ENCODE assay signal across 13 mouse cellular contexts in the genomic region with DNA sequence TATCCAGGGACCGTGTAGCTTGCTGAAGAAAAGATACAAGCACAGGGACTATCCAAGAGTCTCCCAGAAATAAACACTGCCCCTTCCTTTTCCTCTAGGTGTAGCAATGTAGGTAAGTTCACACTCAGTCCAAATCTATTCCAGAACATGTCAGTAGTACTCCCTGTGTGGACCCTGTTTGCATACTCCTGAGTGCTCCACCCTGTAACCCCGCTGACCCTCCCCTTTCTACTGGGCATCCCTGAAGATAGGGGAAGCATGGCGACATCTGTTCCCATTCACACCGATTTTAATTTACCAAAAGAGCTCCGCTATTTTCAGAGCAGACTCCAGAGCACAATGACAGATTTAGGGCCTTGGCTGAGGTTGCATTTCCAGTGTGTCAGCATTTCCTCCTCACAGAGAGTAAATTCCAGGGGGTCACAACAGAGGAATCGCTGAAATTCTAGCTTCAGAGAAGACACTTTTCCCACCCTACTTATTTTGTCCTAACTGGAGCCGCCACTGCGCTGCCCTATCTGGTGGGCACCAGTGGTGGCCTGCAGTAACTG.
A peak's percentile ranks its signal among the peaks of the same experiment; 100 is the strongest.
DNase-seq lines count a peak whose midpoint lies in the region; ATAC-seq and TF ChIP-seq lines count a peak whose summit lies in the region.
"Had no signal": no experiment of that assay in that cellular context is flagged by ENCODE, and none has a peak within 500 bp of the region (broad histone marks: within the 10 kb centered on the region; RNA-seq: fewer than 3 reads in every experiment).

No protein-coding gene starts in this region.

- no peaks in the 10 kb centered on the region for H3K27me3 ChIP-seq in heart, embryonic 15.5 days
- H3K27me3 ChIP-seq in lung, embryonic 14.5 days (ENCODE audit: insufficient read depth, low read length): no peaks in the 10 kb centered on the region
- H3K27me3 ChIP-seq in lung, postnatal 0 days (replicated peaks; ENCODE audit: insufficient read depth, low read length): no peaks in the 10 kb centered on the region
- no peaks in the 10 kb centered on the region for H3K27me3 ChIP-seq in forebrain, embryonic 12.5 days
- H3K27me3 ChIP-seq: liver, embryonic 13.5 days; megakaryocyte, embryonic 14.5 days had no signal

- no peak for DNase-seq in heart, adult 8-10 months (ENCODE audit: low spot score)
- peak; percentile 18 for DNase-seq in lung, embryonic 14.5 days
- DNase-seq in lung, postnatal 0 days (ENCODE audit: low spot score): no peak
- DNase-seq in retina, postnatal 1 day: peak; percentile 33
- no peak for DNase-seq in right cerebral cortex, postnatal 10 days (ENCODE audit: low spot score in 2 of 2)
- DNase-seq in cerebellum, adult 9-11 months: no peak
- DNase-seq: cerebellum, postnatal 10 days; heart, postnatal 14 days; layer of hippocampus, adult 9-11 months; liver, embryonic 13.5 days had no signal

- no peak for TF ChIP-seq EP300 in lung, postnatal 0 days (IDR thresholded peaks at IDR 0.05)

- H3K36me3 ChIP-seq in heart, embryonic 15.5 days: no peaks in the 10 kb centered on the region
- H3K36me3 ChIP-seq in lung, embryonic 14.5 days (ENCODE audit: insufficient read depth): no peaks in the 10 kb centered on the region
- no peaks in the 10 kb centered on the region for H3K36me3 ChIP-seq in lung, postnatal 0 days (ENCODE audit: insufficient read depth, low read length)
- no peaks in the 10 kb centered on the region for H3K36me3 ChIP-seq in forebrain, embryonic 12.5 days (replicated peaks)
- H3K36me3 ChIP-seq: liver, embryonic 13.5 days had no signal

- WGBS in heart, embryonic 15.5 days: 34% methylated on average over 8 of the region's 8 CpGs
- WGBS in lung, embryonic 14.5 days: 41% methylated on average over 8 of the region's 8 CpGs
- 50% methylated on average over 8 of the region's 8 CpGs for WGBS in lung, postnatal 0 days
- WGBS in forebrain, embryonic 12.5 days: 40% methylated on average over 8 of the region's 8 CpGs

- H3K4me2 ChIP-seq in heart, embryonic 15.5 days: no peak overlapping the region
- H3K4me2 ChIP-seq in lung, embryonic 14.5 days: no peak overlapping the region
- no peak overlapping the region for H3K4me2 ChIP-seq in lung, postnatal 0 days (replicated peaks; ENCODE audit: low read depth, low read length)
- no peak overlapping the region for H3K4me2 ChIP-seq in forebrain, embryonic 12.5 days
- H3K4me2 ChIP-seq: liver, embryonic 13.5 days had no signal

- no peaks in the 10 kb centered on the region for H3K9me3 ChIP-seq in heart, embryonic 15.5 days (replicated peaks)
- no peaks in the 10 kb centered on the region for H3K9me3 ChIP-seq in lung, embryonic 14.5 days (ENCODE audit: low read depth, low read length)
- H3K9me3 ChIP-seq in lung, postnatal 0 days (ENCODE audit: low read length): no peaks in the 10 kb centered on the region
- H3K9me3 ChIP-seq in forebrain, embryonic 12.5 days: no peaks in the 10 kb centered on the region
- H3K9me3 ChIP-seq: liver, embryonic 13.5 days; megakaryocyte, embryonic 14.5 days had no signal

- no peak for TF ChIP-seq CTCF in lung, embryonic 14.5 days (IDR thresholded peaks at IDR 0.05; ENCODE audit: low read depth)
- TF ChIP-seq CTCF in lung, postnatal 0 days (IDR thresholded peaks at IDR 0.05): no peak

- H3K4me1 ChIP-seq in heart, embryonic 15.5 days (replicated peaks): peaks cover 24% of the 10 kb centered on the region
- H3K4me1 ChIP-seq in lung, embryonic 14.5 days (ENCODE audit: insufficient read depth): peaks cover 13% of the 10 kb centered on the region; the same call in 1 of the 2 replicates
- H3K4me1 ChIP-seq in lung, postnatal 0 days (ENCODE audit: insufficient read depth, low read depth, low read length): no peaks in the 10 kb centered on the region
- H3K4me1 ChIP-seq in forebrain, embryonic 12.5 days: peaks cover 55% of the 10 kb centered on the region
- H3K4me1 ChIP-seq: liver, embryonic 13.5 days had no signal

- ATAC-seq in heart, embryonic 15.5 days (replicated peaks; ENCODE audit: insufficient number of reproducible peaks, insufficient read depth, low FRiP score, low read depth): no peak
- no peak for ATAC-seq in lung, embryonic 14.5 days (ENCODE audit: insufficient read depth)
- no peak for ATAC-seq in lung, postnatal 0 days
- ATAC-seq in forebrain, embryonic 12.5 days (ENCODE audit: low FRiP score): no peak

- peak overlapping the region; percentile 29; the same call in 1 of the 2 replicates for H3K27ac ChIP-seq in heart, embryonic 15.5 days
- 0 out of 2 replicates have a peak overlapping the region, but pooled peaks have one; percentile 27 for H3K27ac ChIP-seq in lung, embryonic 14.5 days (ENCODE audit: low read depth)
- H3K27ac ChIP-seq in lung, postnatal 0 days (ENCODE audit: low read length): no peak overlapping the region
- 0 out of 2 replicates have a peak overlapping the region, but pooled peaks have one; percentile 14 for H3K27ac ChIP-seq in forebrain, embryonic 12.5 days
- H3K27ac ChIP-seq: liver, embryonic 13.5 days had no signal

- H3K4me3 ChIP-seq in heart, embryonic 15.5 days: no peak overlapping the region
- no peak overlapping the region for H3K4me3 ChIP-seq in lung, embryonic 14.5 days (ENCODE audit: low read depth, low read length)
- H3K4me3 ChIP-seq in lung, postnatal 0 days (ENCODE audit: low read depth, low read length): no peak overlapping the region
- no peak overlapping the region for H3K4me3 ChIP-seq in forebrain, embryonic 12.5 days (replicated peaks)
- H3K4me3 ChIP-seq: liver, embryonic 13.5 days; megakaryocyte, embryonic 14.5 days had no signal

- H3K9ac ChIP-seq in heart, embryonic 15.5 days: no peak overlapping the region
- H3K9ac ChIP-seq in lung, embryonic 14.5 days: no peak overlapping the region
- H3K9ac ChIP-seq in lung, postnatal 0 days (replicated peaks; ENCODE audit: low read depth): no peak overlapping the region
- H3K9ac ChIP-seq in forebrain, embryonic 12.5 days: no peak overlapping the region
- H3K9ac ChIP-seq: liver, embryonic 13.5 days had no signal

Comparison
In these comparisons a context has a peak if more than half of its experiments do, and no peak if none do; other contexts are left out.
1. DNase-seq: peak in lung, embryonic 14.5 days (single experiment) and retina, postnatal 1 day (single experiment); none in heart, adult 8-10 months (single experiment), lung, postnatal 0 days (single experiment), right cerebral cortex, postnatal 10 days (0 of 2) and cerebellum, adult 9-11 months (single experiment).